Mouse (Mus musculus) mature B cell (primary cell): Measurements from ENCODE around the gene Tex21.

Experiments
- in situ Hi-C: fragments of 300-500 bp; cut with MboI; formaldehyde crosslinking; loops from 2 replicates; pipeline ENCODE4 v1.14.3; 2019

Tex21 gene

GRCm38 (mm10) chr12:76246646-76247045 is at the start of gene Tex21:
Gene Tex21 (minus strand): TSS chr12:76246746.
- in situ Hi-C loops = no loop called here

DNA sequence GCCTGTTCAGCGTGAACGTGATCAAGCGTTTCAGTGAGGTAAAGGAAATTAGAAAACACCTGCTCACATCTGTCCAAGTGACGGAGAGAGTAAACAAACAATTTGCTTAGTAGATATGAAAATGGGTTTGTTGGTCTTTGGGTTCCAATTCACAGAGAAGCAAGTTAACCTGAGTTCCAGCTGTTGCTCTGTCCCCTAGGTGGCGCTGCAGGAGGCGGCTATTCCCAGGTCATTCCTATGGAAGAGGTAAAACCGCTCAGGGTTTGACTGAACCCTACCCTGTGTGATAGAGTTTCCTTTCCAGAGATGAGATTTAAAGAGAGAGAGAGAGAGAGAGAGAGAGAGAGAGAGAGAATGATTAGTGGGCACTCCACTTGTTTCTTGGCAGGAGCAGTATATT is 46.6 kb upstream of the Tex21 start:
- in situ Hi-C loops = no loop called here

GRCm38 (mm10) chr12:76290271-76290670 is 43.7 kb upstream of the Tex21 start:
- in situ Hi-C loops = no loop called here

GRCm38 (mm10) chr12:76289428-76289827 is 42.9 kb upstream of the Tex21 start:
- in situ Hi-C loops = no loop called here

DNA sequence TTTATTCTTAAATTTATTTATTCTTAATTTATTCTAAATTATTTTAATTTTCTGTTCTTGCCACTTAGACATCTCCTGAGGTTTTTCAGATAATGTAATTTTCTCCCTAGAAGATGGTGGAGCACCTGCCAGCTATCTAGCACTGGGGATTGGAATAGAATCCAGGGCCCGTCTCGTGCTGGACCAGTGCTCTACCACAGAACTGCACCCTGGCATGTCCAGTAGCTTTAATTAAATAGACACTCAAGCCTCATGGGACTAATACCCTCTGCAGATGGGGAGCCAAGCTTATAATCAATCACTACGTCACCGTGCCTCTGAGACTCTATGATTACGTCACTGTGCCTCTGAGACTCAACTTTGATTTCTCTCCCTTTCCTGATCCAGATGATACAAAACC is 41.9 kb upstream of the Tex21 start:
- in situ Hi-C loops = no loop called here

GRCm38 (mm10) chr12:76287986-76288385 is 41.4 kb upstream of the Tex21 start:
- in situ Hi-C loops = no loop called here

DNA sequence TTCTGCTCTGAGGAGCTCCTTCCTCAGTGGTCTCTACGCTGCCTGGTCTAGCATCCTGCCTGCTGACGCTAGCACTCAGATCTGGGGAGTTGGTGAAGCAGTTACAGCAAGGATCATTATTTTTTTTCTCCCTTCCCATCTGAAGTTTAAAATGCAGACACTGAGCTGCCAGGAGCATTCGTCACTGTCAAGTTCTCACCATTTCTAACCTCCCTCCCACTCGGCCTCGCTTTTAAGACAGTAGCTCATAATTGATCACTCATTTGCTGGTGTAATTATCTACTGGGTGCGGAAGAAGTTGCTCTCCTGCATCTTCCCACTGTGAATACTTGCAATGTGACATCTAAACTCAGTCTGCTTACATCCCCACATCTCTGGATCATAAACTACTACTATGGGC is 38.9 kb upstream of the Tex21 start:
- in situ Hi-C loops = no loop called here

- in situ Hi-C loops = no loop called here
Measured at GRCm38 (mm10) chr12:76282532-76283173, 36.1 kb upstream of the Tex21 start.

DNA sequence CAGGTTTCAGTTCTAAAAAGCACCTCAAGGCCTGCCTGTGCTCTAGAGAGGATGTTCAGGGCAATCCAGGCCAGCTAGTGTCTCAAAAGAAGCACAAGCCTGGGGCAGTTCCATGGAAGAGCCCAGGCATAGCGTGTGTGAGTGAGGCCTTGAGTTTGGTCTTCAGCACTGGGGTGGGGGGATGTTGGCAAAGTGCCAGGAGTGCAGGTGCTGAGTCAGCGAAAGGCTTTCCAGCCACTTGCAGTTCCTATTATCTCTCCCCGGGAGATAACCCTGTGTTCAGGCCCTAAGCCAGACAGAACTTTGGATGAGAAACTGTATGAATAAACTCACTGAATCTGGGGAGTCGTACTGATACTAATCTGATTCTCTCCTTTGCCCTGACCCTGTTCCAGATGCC is 35.6 kb upstream of the Tex21 start:
- in situ Hi-C loops = no loop called here

DNA sequence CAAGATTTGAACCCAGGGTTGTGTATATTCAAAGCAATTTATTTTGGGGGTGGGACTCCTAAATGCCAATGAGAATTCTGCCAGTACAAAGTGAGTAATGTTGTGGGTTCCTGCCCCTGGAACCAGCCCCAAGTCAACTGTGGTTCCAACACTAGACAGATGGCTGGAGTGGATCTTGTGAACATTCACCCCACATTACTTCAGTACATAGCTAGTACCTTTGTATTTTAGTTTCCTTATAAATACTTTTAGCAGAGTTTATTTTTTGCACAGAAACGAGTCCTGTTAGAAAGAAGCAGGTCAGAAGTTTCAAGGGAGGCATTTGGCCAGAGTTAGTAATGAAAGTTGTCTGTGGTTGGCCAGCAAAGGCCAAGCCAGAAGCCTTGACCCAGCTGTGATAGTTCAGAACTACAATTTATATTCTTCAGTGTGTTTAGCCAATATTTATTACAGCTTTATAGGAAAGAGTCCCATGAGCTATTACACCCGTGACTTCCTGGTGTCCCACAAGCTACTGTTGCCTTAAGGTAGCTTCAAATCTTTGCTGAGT is 34.6 kb upstream of the Tex21 start:
- in situ Hi-C loops = no loop called here

DNA sequence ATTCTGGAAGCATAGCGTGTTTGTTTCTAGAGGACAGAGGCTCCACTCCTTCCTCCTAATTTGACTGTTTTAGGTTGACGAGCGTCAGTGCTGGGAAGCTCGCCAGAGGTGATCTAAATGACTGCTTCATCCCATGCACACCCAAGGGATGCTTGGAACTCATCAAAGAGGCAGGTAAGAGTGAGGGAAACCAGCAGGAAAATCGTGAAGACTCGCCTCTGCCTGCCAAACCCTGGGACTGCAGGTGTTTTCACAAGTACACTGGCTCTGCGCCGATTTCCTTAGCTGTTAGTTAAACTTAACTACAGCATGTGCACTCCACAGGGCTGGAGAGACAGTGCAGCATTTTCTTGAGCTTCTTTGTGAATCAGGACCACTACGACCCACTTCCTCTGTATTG is 34.0 kb upstream of the Tex21 start:
- in situ Hi-C loops = no loop called here

DNA sequence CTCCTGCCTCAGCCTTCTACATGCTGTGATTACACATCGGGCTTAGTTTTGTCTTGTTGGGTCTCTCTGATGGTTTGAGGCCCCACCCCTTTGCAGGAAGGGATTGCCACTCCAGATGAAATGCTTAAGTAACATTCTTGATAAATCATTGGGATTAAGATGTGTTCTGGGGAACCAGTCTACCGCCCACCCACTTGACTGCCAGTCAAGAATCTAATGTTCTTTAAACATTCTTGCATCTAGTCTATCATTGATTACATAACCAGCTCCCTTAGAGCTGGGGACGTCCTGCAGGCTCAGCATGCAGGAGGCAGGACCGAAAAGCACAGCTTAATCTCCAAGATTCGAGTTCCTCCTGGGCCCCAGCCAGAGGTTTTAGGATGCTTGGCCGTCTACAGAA is 31.7 kb upstream of the Tex21 start:
- in situ Hi-C loops = no loop called here

DNA sequence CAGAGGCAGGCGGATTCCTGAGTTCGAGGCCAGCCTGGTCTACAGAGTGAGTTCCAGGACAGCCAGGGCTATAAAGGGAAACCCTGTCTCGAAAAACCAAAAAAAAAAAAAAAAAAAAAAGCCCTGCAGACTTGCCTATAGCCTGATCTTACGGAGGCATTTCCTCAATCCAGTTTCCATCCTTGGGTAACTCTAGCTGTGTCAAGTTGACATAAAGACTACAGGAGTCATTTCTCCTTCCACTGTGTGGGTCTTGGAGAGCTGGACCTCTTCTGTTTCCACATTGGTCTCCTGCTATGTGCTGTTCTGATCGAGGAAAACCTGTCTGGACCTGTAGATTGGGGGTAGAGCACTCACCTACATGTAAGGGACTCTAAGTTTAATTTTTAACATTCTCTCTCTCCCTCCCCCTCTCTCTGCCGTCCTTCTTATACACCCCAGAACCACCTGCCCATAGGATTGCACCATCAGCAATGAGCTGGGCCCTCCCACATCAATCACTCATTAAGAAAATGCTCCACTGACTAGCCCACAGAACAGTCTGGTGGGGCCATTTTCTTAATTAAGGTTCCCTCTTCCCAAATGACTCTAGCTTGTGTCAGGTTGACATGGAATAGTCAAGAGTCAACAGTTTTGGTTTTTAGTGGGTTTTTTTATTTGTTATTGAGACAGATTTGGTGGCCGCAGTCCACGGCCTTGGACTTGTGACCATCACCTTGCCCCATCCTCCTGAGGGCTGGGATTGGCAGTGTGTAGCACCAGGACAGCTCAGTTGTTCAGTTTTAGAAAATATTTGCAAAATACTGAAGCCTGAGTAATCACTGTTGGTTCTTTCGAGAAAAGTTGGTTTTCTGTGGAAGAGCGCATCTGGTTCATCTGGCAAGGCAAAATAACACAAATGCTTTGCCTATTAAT is 26.3 kb upstream of the Tex21 start:
- in situ Hi-C loops = no loop called here

DNA sequence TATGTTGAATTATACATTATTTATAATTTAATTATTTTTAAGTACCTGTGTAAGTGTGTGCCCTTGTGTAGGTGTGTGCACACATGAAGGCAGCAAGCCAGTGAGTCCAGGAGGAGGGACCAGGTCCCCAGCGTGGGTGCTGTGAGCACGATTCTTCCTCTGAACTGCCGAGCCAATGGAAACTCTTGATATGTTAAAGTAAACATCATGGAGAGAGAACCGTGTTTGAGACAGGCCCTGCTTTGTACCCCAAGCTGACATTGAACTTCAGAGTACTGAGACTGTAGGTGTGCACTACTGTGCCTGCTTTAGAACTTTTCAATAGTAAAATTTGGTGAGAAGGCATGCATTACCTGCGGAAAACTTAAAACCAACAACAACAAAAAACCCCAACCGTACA is 25.0 kb upstream of the Tex21 start:
- in situ Hi-C loops = no loop called here

- in situ Hi-C loops = no loop called here
Measured at GRCm38 (mm10) chr12:76269196-76269595, 22.6 kb upstream of the Tex21 start.

DNA sequence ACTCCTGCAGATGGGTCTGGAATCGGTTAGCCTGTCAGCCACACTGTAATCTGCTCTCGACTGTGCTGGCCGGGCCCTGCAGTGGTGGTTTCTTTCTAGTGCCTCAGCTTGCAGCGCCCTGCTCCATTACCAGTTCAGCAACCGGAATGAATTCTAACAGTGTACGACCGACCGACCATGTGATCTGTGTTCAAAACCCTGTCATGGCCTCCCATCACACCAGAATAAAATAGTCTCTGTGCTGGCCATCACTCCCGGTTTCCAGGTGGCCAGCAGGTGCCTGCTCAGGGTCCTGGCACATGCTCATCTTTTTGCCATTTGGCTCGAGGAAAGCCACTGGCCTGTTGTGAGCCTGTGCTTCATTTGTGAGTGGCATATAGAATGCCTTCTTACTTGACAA is 22.1 kb upstream of the Tex21 start:
- in situ Hi-C loops = no loop called here

DNA sequence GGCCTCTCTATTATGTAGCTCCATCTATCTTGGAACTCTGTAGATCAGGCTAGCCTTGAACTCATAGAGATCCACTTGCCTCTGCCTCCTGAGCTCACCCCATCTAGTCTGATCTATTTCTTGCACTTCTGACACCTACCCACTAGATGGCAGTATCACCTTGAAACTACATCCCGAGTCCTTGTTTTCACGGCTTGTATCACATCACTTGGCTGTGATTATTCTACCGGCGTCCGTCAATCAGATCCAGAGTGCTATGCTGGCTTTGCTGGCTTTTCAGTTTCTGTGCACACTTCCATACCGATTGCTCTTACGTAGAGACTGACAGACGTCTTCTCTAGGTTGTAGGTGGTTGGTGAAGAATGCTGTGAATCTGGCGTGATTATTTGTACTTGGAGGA is 20.3 kb upstream of the Tex21 start:
- in situ Hi-C loops = no loop called here

GRCm38 (mm10) chr12:76265001-76265400 is 18.5 kb upstream of the Tex21 start:
- in situ Hi-C loops = no loop called here

- in situ Hi-C loops = no loop called here
Measured at GRCm38 (mm10) chr12:76264325-76264965, 17.9 kb upstream of the Tex21 start.

DNA sequence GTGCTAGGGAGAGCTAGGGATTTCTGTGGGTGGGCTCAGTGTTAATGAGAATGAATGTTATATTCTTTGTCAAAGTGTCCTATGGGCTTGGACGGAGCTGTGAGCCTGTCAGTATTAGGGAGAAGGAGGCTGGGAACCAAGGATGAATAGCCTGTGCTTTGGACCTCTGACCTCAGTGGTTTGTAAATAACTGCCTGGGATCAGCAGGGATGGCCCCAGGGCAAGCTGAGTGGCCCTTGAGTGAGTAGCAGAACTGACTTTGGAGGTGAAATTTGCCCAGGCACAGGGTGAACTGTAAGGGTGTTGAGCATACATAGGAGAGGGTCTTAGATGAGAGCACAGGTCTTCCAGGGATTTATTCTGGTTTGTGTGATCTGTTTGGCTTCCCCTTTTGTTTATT is 17.3 kb upstream of the Tex21 start:
- in situ Hi-C loops = no loop called here

GRCm38 (mm10) chr12:76262918-76263317 is 16.4 kb upstream of the Tex21 start:
- in situ Hi-C loops = no loop called here

DNA sequence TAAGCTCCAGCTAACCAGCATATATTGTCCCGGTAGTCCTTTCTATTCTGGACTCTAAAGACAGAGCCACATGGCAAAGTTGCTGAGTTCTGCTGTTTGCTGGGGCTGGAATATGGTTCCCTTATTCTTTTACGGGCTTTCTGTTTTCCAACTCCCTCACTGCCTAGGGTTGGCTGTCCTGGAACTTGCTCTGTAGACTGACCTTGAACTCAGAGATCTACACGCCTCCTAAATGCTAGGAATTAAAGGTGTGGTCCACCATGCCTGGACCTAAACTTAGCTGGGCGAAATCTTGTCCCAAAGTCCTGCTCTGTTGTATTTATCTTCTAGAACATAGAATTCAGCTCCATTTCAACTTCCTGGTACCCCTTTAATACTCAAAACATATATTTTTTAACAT is 15.0 kb upstream of the Tex21 start:
- in situ Hi-C loops = no loop called here

DNA sequence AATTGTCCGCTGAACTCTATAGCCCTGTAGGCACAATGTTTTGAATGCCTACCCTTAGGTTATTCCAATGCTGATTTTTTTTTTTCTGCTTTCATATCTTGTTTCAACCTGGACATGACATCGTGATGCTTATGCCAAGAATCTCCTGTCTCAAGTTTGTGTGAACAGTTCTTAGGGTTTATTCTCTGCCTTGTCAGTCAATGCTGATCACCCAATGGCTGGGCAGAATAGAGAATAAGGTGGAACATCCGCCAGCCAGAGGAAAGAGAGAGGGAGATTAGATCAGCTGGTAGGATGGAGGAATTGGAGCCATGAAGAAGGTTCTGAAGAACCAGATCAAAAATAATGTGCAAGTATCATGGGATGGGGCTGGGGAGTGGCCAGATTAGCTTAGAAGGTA is 14.1 kb upstream of the Tex21 start:
- in situ Hi-C loops = no loop called here
